Mouse (Mus musculus): ENCODE data around the gene Gm3285.

Gene Gm3285

DNA sequence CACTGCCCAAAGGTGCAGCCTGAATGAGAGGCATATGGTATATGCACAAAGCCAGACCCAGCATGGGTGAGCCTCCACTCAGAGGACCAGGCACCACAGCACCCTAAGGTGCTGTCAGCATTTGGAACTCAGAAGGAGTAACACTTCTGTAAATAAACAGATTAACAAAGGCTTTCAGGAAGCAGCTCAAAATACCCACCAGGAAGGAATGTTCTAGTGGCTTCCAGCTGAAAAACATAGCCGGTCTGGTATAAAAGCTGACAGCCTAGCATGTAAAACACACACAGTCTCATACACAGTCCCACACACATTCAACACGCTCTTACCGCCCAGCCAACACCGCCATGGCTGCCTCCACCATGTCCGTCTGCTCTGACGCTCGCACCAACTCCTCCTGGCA, at the start of gene Gm3285:
TSS of gene Gm3285 (plus strand) at position 301 of the 400 bp plus-strand sequence.
- DNase-seq (ENCODE audit: extremely low spot score, low spot score), result no peak

GRCm38 (mm10) chr10:77814382-77814781, 47.4 kb upstream of the Gm3285 start, which contains the start of gene Gm2696:
Gene Gm2696, plus strand, starts transcription at chr10:77814682.
- DNase-seq (ENCODE audit: extremely low spot score, low spot score), result no peak

GRCm38 (mm10) chr10:77815514-77815913, 46.3 kb upstream of the Gm3285 start:
- peak; percentile 42 for DNase-seq (ENCODE audit: extremely low spot score, low spot score)

DNA sequence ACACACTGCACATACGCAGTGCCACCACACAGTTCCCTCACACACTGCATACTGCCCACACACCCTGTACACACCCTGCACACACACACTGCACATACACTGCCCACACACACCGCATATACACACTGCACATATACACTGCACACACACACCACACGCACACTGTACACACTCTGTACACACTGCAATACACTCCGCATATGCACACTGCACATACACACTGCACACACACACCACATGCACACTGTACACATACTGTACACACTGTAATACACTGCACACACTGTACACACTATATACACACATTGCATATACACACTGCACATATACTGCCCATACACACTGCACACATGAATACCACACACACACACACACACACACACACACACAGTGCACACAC, 43.3 kb upstream of the Gm3285 start:
- no peak for DNase-seq (ENCODE audit: extremely low spot score, low spot score)

DNA sequence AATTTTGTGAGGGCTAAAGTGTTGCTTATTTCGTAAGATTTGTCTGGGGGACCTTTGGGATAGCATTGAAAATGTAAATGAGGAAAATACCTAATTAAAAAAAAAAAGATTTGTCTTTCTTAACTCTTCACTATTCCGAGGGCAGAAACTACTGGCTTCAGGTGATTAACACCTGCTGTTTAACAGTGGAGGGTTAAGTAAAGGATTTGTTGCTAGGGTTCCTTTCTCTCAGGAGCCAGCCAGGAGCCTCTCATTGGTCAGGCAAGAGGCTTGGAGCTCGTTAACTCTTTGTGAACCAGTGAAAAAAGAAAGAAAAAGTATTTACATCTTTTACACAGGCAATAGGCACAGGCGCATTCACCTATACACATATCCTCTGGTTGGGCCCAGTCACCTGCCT, 42.6 kb upstream of the Gm3285 start:
- DNase-seq (ENCODE audit: extremely low spot score, low spot score), result no peak

DNA sequence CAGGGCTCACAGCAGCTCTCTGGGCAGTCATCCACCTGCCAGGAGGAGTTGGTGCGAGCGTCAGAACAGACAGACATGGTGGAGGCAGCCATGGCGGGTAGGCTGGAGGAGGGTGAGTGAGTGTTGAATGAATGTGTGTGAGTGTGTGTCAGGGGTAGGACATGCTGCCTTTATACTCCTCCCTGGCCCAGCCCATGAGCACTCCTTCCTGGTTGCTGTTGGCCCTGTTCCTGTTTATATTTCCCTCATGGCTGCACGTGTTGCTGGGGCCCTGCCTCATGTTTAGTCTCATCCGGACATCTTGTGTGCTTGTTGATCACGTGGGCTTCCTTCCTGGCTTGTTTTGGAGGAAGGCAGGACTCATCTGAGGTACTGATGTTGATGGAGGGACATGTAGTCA, 34.8 kb upstream of the Gm3285 start, which contains the start of gene Krtap10-4:
TSS of gene Krtap10-4 (minus strand) at position 145 of the 400 bp plus-strand sequence.
- no peak for DNase-seq (ENCODE audit: extremely low spot score, low spot score)

- no peak for DNase-seq (ENCODE audit: extremely low spot score, low spot score)
Observed at GRCm38 (mm10) chr10:77835647-77836046, 26.1 kb upstream of the Gm3285 start, which contains the start of gene Krtap10-10. Gene Krtap10-10, plus strand, starts transcription at chr10:77835947.

DNA sequence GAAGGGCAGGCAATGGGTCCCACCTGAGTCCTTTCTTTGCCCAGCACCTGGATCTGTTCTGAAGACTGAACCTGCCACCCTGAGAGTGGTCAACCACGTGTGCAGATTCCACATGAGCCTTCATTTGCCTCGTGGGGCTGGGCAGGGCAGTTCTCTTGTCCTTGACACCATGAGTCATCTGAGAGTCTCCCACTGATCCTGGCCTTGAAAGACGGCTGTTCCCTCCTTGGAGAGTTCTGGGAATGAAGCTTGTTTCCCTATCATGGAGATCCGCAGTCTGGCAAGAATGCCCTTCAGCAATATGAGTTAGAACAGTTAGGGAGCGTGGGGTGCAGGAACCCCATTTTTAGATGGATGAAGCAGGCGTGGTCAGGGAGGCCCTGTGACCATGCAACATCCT, 22.8 kb upstream of the Gm3285 start:
- DNase-seq (ENCODE audit: extremely low spot score, low spot score), result no peak

DNA sequence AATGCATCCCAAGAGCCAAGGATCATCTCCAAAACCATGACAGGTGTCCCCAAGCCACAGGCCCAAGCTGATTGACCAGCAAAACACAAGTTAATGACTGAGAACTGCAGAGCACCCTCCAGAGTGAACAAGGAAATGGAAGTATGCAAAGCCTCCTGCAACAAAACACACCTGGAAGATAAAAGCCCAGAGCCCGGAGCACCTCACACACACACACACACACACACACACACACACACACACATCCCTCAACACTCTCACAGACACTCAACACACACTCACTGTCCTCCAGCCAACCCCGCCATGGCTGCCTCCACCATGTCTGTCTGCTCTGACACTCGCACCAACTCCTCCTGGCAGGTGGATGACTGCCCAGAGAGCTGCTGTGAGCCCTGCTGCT, 15.3 kb upstream of the Gm3285 start, which contains the start of gene Gm36176:
TSS of gene Gm36176 (plus strand) at position 301 of the 400 bp plus-strand sequence.
- no peak for DNase-seq (ENCODE audit: extremely low spot score, low spot score)

GRCm38 (mm10) chr10:77846961-77847360, 14.8 kb upstream of the Gm3285 start:
- DNase-seq (ENCODE audit: extremely low spot score, low spot score), result no peak

DNA sequence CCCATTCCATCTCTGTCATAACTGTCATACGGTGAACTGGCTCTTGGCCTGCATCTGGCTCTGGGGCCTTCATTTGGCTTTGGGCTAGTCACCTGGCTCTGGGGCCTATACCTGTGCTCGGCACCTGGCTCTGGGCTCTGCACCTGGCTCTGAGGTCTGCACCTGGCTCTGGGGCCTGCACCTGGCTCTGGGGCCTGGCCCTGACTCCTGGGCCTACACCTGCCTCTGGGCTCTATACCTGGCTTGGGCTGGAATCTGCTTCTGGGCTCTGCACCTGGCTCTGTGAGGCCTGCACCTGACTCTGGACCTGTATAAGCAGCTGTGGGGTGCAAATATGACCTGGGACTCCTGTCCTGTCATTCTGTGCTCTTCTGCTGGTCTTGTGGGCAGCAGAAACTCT, 14.2 kb upstream of the Gm3285 start:
- no peak for DNase-seq (ENCODE audit: extremely low spot score, low spot score)

- DNase-seq (ENCODE audit: extremely low spot score, low spot score), result no peak
Observed at GRCm38 (mm10) chr10:77852559-77852958, 9.2 kb upstream of the Gm3285 start, which contains the start of gene Gm10318. Gene Gm10318, plus strand, starts transcription at chr10:77852859.

DNA sequence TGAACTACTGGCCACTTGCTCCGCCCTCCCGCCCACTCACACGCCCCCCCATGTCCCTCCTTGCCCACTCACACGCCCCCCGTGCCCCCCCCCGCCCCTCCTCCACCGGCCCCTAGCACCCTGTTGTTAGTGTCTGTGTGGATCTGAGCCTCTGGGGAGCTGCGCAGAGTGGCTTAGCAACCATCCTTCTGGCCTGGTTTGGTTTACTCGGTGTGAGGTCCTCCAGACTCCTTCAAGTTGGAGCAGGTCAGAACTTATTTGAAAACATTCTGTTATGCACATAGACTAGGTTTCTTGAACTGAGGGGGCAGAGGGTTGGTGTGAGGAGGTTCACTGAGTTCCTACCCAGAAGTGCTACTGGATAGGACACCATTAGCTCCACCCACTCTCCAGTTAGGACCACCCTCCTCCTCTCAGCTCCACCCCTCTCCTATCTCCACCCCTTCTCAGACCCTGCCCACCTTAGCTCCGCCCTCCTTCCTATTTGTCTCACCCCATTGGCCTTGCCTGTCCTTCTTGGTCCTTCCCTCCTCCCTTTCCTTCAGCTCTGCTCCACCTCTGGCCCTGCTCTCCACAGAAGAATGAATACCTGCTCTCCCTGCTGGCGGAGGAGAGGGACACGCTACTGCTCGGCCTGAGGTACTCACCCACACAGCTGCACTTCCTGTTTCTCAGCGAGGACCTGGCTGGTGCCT, 2.4 kb downstream of the Gm3285 start:
- DNase-seq (ENCODE audit: extremely low spot score, low spot score), result peak; percentile 35

DNA sequence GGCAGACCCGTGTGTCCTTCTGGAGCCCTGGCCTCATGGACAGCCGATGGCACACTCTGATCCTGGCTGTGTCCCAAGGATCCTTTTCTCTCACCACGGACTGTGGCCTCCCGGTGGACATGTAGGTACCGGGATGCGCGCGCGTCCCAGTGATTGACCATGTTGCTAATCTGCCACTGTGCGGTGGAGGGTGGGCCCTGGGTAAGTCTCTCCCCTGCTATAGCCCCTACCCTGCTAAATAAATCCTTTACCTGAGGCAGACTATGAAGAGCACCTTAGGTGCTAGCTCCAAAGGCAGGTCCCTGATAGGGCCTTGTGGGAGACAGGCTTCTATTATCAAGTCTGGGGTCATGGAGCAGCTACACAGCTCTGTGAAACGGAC, 3.0 kb downstream of the Gm3285 start:
- no peak for DNase-seq (ENCODE audit: extremely low spot score, low spot score)

- DNase-seq (ENCODE audit: extremely low spot score, low spot score), result no peak
Observed at GRCm38 (mm10) chr10:77867546-77867945, 5.8 kb downstream of the Gm3285 start.

DNA sequence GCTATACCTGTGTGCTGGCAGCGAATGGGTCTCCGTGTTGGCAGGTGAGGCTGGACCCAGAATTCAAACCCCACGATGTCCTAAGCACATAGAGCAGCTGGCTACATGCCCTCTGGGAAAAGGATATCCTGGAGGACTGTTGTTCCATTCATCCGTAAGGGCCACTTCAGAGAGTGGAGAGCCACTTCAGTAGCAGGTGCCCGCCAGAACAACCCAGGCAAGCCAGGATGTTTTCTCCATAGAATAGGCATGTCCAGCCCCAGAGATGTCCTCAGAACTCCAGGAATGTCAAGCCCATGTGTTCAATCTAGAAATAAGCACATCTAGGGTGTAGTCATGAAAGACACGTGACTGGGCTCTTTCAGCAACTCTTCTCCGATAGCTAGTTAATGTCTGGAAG, 7.9 kb downstream of the Gm3285 start:
- DNase-seq (ENCODE audit: extremely low spot score, low spot score), result no peak

DNA sequence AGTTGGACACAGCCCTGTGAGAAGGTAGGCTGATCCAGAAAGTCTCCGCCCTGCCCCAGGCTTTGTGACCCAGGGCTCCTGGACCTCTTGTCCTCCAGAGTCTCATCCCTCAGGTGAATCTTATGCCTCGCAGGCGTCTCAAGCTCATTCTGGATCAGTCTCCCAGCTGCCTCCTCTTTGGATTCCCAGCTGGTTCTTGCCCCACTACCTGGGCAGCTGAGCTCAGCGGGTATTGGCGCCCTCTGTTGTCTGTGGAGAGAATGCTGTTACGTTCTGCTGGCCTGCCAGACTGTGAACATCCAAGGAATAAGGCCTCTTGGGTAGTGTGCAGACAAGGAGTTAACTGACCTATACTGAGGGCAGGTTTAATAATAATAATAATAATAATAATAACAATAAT, 17.2 kb downstream of the Gm3285 start:
- no peak for DNase-seq (ENCODE audit: extremely low spot score, low spot score)

DNA sequence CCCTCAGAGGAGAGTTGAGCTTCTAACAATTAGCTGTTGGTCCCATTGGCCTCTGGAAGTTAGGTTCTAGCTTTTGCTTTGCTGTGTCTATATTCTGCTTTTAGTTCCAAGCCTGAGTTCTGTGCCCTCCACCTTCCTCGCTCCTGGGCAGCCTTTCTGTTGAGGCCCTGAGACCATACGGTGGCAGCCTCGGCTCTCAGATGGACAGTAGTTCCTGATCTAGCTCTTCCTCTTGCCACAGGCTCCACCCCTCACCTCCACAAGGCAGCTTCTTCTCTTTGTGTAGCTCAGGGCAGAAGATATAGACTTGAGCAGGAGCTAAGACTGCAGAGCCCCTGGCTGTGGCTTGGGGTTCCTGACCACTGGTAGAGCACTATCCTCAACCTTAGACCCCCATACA, 18.5 kb downstream of the Gm3285 start:
- no peak for DNase-seq (ENCODE audit: extremely low spot score, low spot score)

DNA sequence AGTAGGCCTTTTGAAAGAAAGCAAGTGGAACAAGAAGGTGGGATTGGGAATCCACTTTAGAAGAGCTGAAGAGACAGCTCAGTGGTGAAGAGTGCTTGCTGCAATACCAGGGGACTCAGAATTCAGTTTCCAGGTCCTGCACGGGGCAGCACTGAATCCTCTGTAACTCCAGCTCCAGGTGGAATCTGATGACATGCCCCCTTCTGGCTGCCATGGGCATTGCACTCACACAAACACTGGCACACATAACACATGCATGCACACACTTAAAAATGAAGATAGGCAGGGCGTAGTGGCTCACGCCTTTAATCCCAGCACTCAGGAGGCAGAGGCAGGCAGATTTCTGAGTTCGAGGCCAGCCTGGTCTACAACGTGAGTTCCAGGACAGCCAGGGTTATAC, 20.8 kb downstream of the Gm3285 start:
- no peak for DNase-seq (ENCODE audit: extremely low spot score, low spot score)

GRCm38 (mm10) chr10:77886007-77886747, 24.4 kb downstream of the Gm3285 start:
- no peak for DNase-seq (ENCODE audit: extremely low spot score, low spot score)

- no peak for DNase-seq (ENCODE audit: extremely low spot score, low spot score)
Observed at GRCm38 (mm10) chr10:77890987-77891565, 29.3 kb downstream of the Gm3285 start.

DNA sequence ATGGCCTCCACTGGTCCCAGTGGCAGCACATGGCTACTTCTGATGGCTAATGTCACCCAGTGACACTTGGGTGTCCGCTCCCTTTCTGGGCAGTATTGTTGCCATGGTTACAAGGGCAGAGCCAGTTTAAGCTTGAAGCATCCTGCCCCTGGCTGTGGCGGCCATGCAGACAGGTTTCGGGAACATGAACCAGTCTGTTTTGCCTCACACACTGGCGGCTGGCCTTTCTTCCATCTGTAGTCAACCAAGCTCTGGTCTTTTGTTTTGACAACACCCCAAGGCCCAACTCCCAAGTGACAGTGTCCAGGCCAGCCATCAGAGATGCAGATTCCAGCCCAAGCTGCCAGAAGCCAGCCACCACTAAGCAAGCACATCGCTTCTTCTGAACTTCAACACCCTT, 33.8 kb downstream of the Gm3285 start:
- no peak for DNase-seq (ENCODE audit: extremely low spot score, low spot score)
